Mouse (Mus musculus) kidney, adult 2 months (tissue): ENCODE measurements at regions not wholly inside any gene's neighbourhood (a gene's known extent, or its start where the extent isn't known, plus 50 kb on each side); places are given as distances from the start of the nearest gene placed in this dataset.

Experiments
- CTCF ChIP-seq: fragments of 200-500 bp; conservative IDR thresholded peaks from 2 replicates; pipeline ENCODE4 v1.5.1; 2011; ENCODE audit warnings: low read depth, mild to moderate bottlenecking, control low read depth, low read length, moderate library complexity, mixed read lengths; ENCODE audit not compliant: insufficient read depth, insufficient read length
- POLR2A ChIP-seq: fragments of 200-500 bp; IDR thresholded peaks from one replicate; pipeline ENCODE4 v1.6.1; 2011; ENCODE audit warnings: low read depth, low read length, control low read depth

DNA sequence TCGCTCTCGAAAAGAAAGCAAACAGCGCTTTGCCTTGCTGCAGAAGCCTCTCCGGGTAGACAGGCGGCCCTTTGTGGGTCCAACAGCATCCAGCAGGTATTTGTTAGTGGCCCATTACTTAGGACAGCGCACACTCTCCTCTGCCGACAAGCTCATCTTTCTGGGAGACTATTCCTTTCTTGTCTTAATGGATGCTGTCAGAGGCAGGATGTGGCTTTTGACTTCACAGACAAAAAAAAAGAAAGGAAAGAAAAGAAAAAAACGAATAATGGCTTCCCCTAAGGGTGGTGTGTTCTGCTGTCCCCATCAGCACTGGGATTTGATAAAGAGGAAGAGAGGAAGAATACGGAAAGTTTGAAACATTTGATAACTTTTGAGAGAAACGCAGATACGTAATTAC lies 94.7 kb upstream of the Jarid2 start:
- TF ChIP-seq CTCF (no peak), POLR2A (no peak)
